Mouse (Mus musculus) kidney, adult 8-10 months (tissue): ENCODE results near the gene Use1.
"Not testable (repeated sequence)": the region's sequence is repeated elsewhere in the genome, so short reads cannot be mapped to it uniquely, and the experiment has no call there.

Experiments
- DNase-seq, 2 experiments: peaks; one replicate each; pipeline ENCODE4 v3.0.0; 2022

The Use1 gene

DNA sequence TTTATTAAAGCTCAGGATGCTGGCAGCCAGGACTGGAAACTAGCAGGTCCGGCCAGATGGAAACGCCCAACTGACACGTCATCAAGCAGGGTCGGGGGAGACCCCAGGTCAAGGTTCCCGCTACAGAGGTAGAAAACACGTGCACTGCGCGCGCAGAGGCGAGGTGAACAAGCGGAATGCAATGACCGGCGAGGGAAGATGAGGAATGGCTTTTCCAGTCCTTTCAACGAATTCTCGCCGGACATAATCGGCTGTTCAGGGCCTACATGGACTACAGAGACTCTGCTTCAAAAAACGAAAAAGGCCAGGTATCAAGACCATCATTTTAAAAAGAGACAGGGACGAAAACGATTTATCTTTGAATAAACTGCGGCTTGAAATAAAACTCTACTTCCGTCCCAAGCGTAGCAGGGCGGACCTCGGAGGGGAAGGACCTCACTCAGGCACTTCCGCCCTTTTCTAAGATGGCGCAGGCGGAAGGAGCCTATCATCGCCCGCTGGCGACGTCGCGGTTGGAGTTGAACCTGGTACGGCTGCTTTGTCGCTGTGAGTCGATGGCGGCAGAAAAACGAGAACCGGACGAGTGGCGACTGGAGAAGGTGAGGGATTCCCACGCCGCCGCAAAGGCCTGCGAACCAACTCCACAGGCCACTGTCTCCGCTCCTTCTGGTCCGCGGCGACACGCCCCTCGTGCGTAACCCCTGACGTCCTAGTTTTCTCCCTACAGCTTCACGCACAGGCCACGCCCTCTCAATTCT, at the start of gene Use1:
TSS of gene Use1 (plus strand) at position 78 of the 758 bp plus-strand sequence.
- DNase-seq: peak; percentile 95 to 96

GRCm38 (mm10) chr8:71318610-71319009, 48.0 kb upstream of the Use1 start:
- not testable (repeated sequence) for DNase-seq

DNA sequence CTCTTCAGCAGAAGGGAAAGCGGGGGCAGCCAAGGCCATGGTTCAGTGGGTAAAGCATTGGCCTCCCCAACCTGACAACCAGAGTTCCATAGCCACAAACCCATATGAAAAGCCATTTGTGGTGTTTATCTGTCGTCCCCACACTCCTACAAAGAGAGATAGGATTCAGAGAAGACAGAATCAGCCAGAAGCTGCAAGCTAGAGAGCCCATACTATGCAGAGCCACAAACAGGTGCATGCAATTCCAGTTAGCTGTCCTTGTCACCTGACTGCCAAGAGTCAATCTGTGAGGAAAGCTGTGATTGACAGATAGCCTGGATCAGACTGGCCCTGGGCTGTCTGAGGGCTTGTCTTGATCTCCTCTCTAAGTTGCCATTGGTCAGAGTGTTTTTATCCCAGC, 46.9 kb upstream of the Use1 start:
- DNase-seq: not testable (repeated sequence)

- no peak for DNase-seq
Observed at GRCm38 (mm10) chr8:71322939-71323338, 43.7 kb upstream of the Use1 start.

- DNase-seq: peak; percentile 23 to 53
Observed at GRCm38 (mm10) chr8:71324848-71325247, 41.8 kb upstream of the Use1 start.

DNA sequence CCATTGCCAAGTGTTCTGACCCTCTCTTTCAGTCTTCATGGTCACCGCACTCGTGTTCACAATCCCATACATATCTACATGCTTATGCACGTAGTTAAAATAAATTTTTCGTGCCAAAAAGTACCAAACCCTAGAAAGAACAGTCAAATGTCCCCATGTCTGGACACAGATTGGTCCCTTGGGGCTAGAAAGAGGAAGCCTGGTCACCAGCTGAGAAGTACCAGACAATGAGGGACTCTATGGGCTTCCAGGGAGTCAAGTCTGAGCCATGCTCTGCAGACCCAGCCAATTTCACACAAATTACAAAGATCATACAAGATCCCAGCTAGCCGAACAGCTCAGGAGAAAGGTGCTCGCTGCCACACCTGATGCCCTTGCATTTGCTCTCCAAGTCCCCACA, 28.8 kb upstream of the Use1 start:
- not testable (repeated sequence) for DNase-seq

DNA sequence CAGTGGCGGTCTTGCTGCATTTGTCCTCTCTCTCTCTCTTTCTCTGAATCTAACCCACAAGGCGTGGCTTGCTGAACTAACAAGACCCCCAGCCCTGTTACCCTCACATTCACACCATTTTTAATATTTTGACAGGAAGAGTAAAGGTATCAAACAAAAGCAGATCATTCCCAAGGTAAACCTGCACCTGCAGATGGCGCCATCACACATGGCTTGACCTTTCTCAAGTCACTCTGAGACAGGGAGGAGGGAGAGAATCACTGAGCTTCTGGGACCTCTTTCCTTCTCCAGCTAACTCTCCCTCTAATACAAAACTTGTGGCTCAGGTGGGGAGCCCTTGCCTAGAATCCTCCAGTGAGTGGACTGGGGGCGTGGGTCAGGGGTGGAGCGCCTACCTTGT, 26.0 kb upstream of the Use1 start:
- peak in 1 of 2 experiments; percentile 53 for DNase-seq

- no peak for DNase-seq
Observed at GRCm38 (mm10) chr8:71346581-71346980, 20.1 kb upstream of the Use1 start.

DNA sequence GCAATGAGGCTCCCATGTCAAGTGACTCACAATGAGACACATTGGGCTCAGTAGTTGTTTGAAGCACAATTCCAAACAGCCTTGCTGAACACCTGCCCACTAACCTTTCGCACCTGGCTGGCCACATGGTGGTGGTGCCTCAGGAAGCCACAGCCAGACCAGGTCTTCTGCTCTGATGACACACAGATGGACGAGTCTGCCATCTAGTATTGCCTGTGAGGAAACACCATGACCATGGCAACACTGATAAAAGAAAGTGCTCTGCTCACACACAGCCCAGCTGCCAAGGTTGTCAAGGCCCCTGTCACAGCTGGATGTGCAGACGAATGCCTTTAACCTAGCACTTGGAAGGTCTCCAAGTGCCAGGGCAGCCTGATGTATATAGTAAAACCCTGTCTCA, 15.5 kb upstream of the Use1 start:
- no peak for DNase-seq

DNA sequence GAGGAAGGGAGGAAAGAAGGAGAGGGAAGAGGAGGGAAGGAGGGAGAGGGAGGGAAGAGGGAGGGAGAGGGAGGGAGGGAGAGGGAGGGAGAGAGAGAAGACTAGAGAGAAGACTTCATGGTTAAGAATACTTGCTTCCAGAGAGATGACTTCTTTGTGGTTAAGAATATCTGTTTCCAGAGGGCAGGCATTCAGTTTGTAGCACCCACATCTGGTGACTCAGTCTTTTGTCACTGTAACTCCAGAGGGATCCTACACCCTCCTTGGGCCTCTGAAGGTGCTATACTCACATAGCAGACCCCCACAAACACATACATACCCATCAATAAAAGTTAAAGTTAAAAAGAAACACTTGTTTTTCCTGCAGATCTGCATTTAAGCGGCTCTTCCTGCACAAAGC, 15.1 kb upstream of the Use1 start:
- no peak for DNase-seq

- DNase-seq: no peak
Observed at GRCm38 (mm10) chr8:71358026-71358425, 8.6 kb upstream of the Use1 start.

- no peak for DNase-seq
Observed at GRCm38 (mm10) chr8:71367529-71368176, 1.0 kb downstream of the Use1 start.

- no peak for DNase-seq
Observed at GRCm38 (mm10) chr8:71368366-71368765, 1.7 kb downstream of the Use1 start.

- DNase-seq: no peak
Observed at GRCm38 (mm10) chr8:71369040-71369718, 2.5 kb downstream of the Use1 start.

DNA sequence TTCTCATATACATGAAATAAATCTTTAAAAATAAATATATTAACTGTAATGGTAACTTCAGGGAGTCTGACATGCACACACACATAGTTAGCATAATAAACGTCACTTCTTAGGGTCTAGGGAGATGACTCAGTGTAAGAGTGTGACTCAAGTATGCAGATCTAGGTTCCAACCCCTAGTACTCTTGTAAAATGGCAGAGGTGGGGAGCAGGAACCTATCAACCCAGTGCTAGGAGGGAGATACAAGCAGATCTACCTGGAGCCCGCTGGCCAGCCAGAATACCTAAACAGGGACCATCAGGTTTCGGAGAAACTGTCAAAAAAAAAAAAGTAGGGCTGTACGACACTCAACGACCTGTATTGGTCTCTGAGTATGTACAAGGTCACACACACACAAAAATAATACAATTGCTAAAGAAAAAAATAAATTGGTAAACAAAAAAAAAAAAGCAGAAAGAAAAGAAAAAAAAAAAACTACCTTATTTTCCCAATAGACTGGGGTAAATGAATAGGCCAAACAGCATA, 4.1 kb downstream of the Use1 start:
- DNase-seq: no peak

GRCm38 (mm10) chr8:71371236-71371848, 4.7 kb downstream of the Use1 start, which contains the start of gene Ocel1:
Ocel1 (plus strand) TSS chr8:71371298.
- DNase-seq: peak; percentile 98

- DNase-seq: no peak
Observed at GRCm38 (mm10) chr8:71372427-71372826, 5.8 kb downstream of the Use1 start.

DNA sequence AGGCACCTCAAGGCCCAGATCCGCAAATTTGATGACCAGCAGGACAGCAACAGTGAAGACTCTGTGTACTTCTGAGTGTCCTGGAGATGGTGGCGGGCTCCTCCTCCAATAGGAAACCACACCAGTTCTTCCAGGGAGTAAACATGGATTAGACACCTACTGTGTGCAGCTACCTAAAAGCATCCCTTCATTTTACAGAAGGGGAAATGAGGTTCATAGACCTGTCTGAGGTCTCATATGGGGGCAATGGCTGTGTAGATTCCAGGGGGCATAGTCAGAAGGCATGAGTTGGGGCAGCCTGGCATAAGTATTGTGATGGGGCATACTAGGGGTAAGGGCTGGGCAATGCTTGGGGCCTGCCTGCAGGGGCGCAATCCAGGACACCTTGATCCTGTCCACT, 6.4 kb downstream of the Use1 start:
- no peak for DNase-seq

- peak in 1 of 2 experiments; percentile 70 for DNase-seq
Observed at GRCm38 (mm10) chr8:71374616-71375206, 8.1 kb downstream of the Use1 start.

DNA sequence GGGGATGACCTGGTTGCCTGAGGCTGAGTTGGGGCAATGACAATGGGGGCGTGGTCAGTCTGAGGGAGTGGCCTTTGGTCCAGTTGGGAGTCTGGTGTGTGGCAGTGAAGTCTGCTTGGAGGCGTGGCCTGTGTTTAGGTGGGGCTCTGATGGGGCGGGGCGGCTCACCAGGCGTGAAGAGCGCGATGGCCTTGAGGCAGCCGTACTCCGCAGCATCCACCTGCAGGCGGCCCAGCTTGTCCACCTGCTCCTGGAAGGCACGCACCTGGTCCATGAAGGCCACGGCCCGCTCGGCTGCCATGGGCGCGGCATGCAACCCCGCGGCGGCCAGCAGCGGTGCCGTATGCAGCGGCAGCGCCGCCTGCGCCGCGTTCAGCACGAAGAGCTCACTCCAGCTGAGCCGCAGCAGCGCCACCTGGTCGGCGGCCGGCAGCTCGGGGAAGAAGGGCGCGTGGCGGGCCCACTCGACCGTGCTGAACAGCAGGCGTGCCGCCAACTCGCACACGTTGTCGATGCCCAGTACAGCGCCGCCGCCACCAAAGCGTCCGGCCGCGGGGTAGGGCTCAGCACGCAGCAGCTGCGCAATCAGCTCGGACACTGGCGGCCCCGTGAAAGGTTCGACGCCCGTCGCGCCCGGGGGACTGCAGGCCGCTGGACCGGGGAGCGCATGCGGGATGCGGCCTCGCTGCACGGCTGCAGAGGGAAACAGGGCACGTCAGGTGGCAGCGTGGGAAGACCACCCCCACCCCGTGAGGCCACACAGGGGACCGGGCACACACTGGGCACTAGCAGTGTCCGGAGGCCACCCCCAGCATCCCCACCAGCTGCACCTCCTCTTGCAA, 9.2 kb downstream of the Use1 start:
- DNase-seq: peak; percentile 94

- DNase-seq: peak in 1 of 2 experiments; percentile 52
Observed at GRCm38 (mm10) chr8:71376423-71377030, 9.9 kb downstream of the Use1 start.
